Mouse (Mus musculus): ENCODE measurements around the gene Erich3.

GRCm38 (mm10) chr3:154761108-154761507 lies 97.4 kb downstream of the Erich3 start:
- TF ChIP-seq CTCF (IDR thresholded peaks at IDR 0.05; ENCODE audit: low read depth) (no peak), EP300 (optimal IDR thresholded peaks at IDR 0.05) (no peak)
